ENCODE assay signal across 17 mouse cellular contexts in genomic region chr11:96203182-96203788, GRCm38 (mm10). TPM values are rescaled to one million over a fixed set of nuclear protein-coding genes. Genes with fewer than 3 reads are reported as not detected.
A peak's percentile ranks its signal among the peaks of the same experiment; 100 is the strongest.
DNase-seq lines count a peak whose midpoint lies in the region; ATAC-seq and TF ChIP-seq lines count a peak whose summit lies in the region.
"Had no signal": no experiment of that assay in that cellular context is flagged by ENCODE, and none has a peak within 500 bp of the region (broad histone marks: within the 10 kb centered on the region; RNA-seq: fewer than 3 reads in every experiment).

No protein-coding gene starts in this region.

- TF ChIP-seq CTCF in liver, postnatal 0 days (IDR thresholded peaks at IDR 0.05; ENCODE audit: low read depth): no peak
- TF ChIP-seq CTCF in G1E (IDR thresholded peaks at IDR 0.05; ENCODE audit: low read depth, low read length): no peak

- no peaks in the 10 kb centered on the region for H3K9me3 ChIP-seq in forebrain, embryonic 11.5 days (ENCODE audit: control insufficient read depth, low read length)
- H3K9me3 ChIP-seq in forebrain, embryonic 12.5 days: no peaks in the 10 kb centered on the region
- no peaks in the 10 kb centered on the region for H3K9me3 ChIP-seq in liver, embryonic 11.5 days (ENCODE audit: control insufficient read depth, low read length)
- no peaks in the 10 kb centered on the region for H3K9me3 ChIP-seq in liver, postnatal 0 days (ENCODE audit: low read length)
- H3K9me3 ChIP-seq in G1E (replicated peaks): no peaks in the 10 kb centered on the region
- no peaks in the 10 kb centered on the region for H3K9me3 ChIP-seq in limb, embryonic 12.5 days
- H3K9me3 ChIP-seq: hindbrain, embryonic 15.5 days had no signal

- no peak overlapping the region for H3K9ac ChIP-seq in forebrain, embryonic 11.5 days (ENCODE audit: low read length)
- H3K9ac ChIP-seq in forebrain, embryonic 12.5 days: no peak overlapping the region
- H3K9ac ChIP-seq in liver, embryonic 11.5 days (ENCODE audit: low read depth, low read length): no peak overlapping the region
- no peak overlapping the region for H3K9ac ChIP-seq in liver, postnatal 0 days (replicated peaks)
- no peak overlapping the region for H3K9ac ChIP-seq in limb, embryonic 12.5 days (replicated peaks)
- H3K9ac ChIP-seq: hindbrain, embryonic 15.5 days had no signal

- H3K27me3 ChIP-seq in forebrain, embryonic 11.5 days (ENCODE audit: control insufficient read depth, insufficient read depth, low read length): peaks cover 98% of the 10 kb centered on the region
- peaks cover 96% of the 10 kb centered on the region for H3K27me3 ChIP-seq in forebrain, embryonic 12.5 days
- H3K27me3 ChIP-seq in liver, embryonic 11.5 days (replicated peaks; ENCODE audit: control insufficient read depth, insufficient read depth, low read length): peaks cover 100% of the 10 kb centered on the region
- H3K27me3 ChIP-seq in liver, postnatal 0 days (ENCODE audit: insufficient read depth, low read length): peaks cover 85% of the 10 kb centered on the region
- H3K27me3 ChIP-seq in G1E (ENCODE audit: insufficient read depth, low read length): no peaks in the 10 kb centered on the region
- peaks cover 95% of the 10 kb centered on the region for H3K27me3 ChIP-seq in limb, embryonic 12.5 days

- WGBS in forebrain, embryonic 11.5 days: under 1% methylated on average over 37 of the region's 37 CpGs
- whole genome bisulfite sequencing in forebrain, embryonic 12.5 days: under 1% methylated on average over 37 of the region's 37 CpGs
- 1% methylated on average over 37 of the region's 37 CpGs for WGBS in liver, embryonic 11.5 days
- WGBS in liver, postnatal 0 days (ENCODE audit: insufficient replicate concordance): 2% methylated on average over 37 of the region's 37 CpGs
- under 1% methylated on average over 37 of the region's 37 CpGs for WGBS in limb, embryonic 12.5 days

- H3K4me2 ChIP-seq in forebrain, embryonic 11.5 days (ENCODE audit: low read depth, low read length, severe bottlenecking): no peak overlapping the region
- no peak overlapping the region for H3K4me2 ChIP-seq in forebrain, embryonic 12.5 days
- 0 out of 2 replicates have a peak overlapping the region, but pooled peaks have one; percentile 13 for H3K4me2 ChIP-seq in liver, embryonic 11.5 days
- no peak overlapping the region for H3K4me2 ChIP-seq in liver, postnatal 0 days (ENCODE audit: low read depth, low read length)
- no peak overlapping the region; the same call in 1 of the 2 replicates for H3K4me2 ChIP-seq in limb, embryonic 12.5 days
- H3K4me2 ChIP-seq: hindbrain, embryonic 15.5 days had no signal

- no peak for ATAC-seq in forebrain, embryonic 11.5 days (replicated peaks; ENCODE audit: low FRiP score)
- ATAC-seq in forebrain, embryonic 12.5 days (ENCODE audit: low FRiP score): no peak
- ATAC-seq in liver, embryonic 11.5 days (replicated peaks; ENCODE audit: low FRiP score): no peak
- ATAC-seq in liver, postnatal 0 days: no peak
- ATAC-seq in G1E (ENCODE audit: extremely low read depth, insufficient number of reproducible peaks, low FRiP score, poor library complexity, severe bottlenecking): peak; percentile 32; the same call in 1 of the 2 replicates
- ATAC-seq in limb, embryonic 12.5 days (ENCODE audit: insufficient number of reproducible peaks, insufficient read depth, low FRiP score, low TSS enrichment, low read depth): no peak

- H3K27ac ChIP-seq in forebrain, embryonic 11.5 days (ENCODE audit: low read depth, low read length): no peak overlapping the region
- H3K27ac ChIP-seq in forebrain, embryonic 12.5 days: no peak overlapping the region
- no peak overlapping the region for H3K27ac ChIP-seq in liver, embryonic 11.5 days (ENCODE audit: low read depth, low read length)
- H3K27ac ChIP-seq in liver, postnatal 0 days (ENCODE audit: low read depth): no peak overlapping the region
- no peak overlapping the region for H3K27ac ChIP-seq in limb, embryonic 12.5 days
- H3K27ac ChIP-seq: hindbrain, embryonic 15.5 days had no signal

- TF ChIP-seq EP300 in liver, postnatal 0 days (IDR thresholded peaks at IDR 0.05; ENCODE audit: low read depth): no peak

- H3K4me1 ChIP-seq in forebrain, embryonic 11.5 days (replicated peaks; ENCODE audit: control insufficient read depth, insufficient read depth, low read length): no peaks in the 10 kb centered on the region
- H3K4me1 ChIP-seq in forebrain, embryonic 12.5 days: no peaks in the 10 kb centered on the region
- 0 out of 2 replicates have a peak, but pooled peaks cover 3% of the 10 kb centered on the region for H3K4me1 ChIP-seq in liver, embryonic 11.5 days (replicated peaks; ENCODE audit: control insufficient read depth, insufficient read depth, low read length)
- H3K4me1 ChIP-seq in liver, postnatal 0 days (ENCODE audit: insufficient read depth): no peaks in the 10 kb centered on the region
- H3K4me1 ChIP-seq in G1E (ENCODE audit: insufficient read depth, low read depth, low read length): peaks cover 50% of the 10 kb centered on the region
- H3K4me1 ChIP-seq in limb, embryonic 12.5 days (replicated peaks): 0 out of 2 replicates have a peak, but pooled peaks cover 8% of the 10 kb centered on the region
- H3K4me1 ChIP-seq: hindbrain, embryonic 15.5 days had no signal

- no peak overlapping the region for H3K4me3 ChIP-seq in forebrain, embryonic 11.5 days (ENCODE audit: low read depth, low read length)
- no peak overlapping the region for H3K4me3 ChIP-seq in forebrain, embryonic 12.5 days (replicated peaks)
- H3K4me3 ChIP-seq in liver, embryonic 11.5 days (ENCODE audit: low read depth, low read length): no peak overlapping the region
- no peak overlapping the region for H3K4me3 ChIP-seq in liver, postnatal 0 days (ENCODE audit: low read depth, low read length)
- H3K4me3 ChIP-seq in G1E (ENCODE audit: low read depth, low read length): peak overlapping the region; percentile 76
- peak overlapping the region; percentile 12 for H3K4me3 ChIP-seq in limb, embryonic 12.5 days (replicated peaks)
- H3K4me3 ChIP-seq: erythroblast, embryonic 14.5 days; hindbrain, embryonic 15.5 days had no signal

- peak; percentile 58 for DNase-seq in forebrain, embryonic 11.5 days (ENCODE audit: low spot score)
- no peak for DNase-seq in liver, embryonic 11.5 days (ENCODE audit: low spot score)
- DNase-seq in liver, postnatal 0 days: no peak
- DNase-seq in G1E (ENCODE audit: low spot score): peak; percentile 57
- no peak for DNase-seq in right cerebral cortex, postnatal 14 days
- no peak for DNase-seq in ovary, postnatal 36 days (ENCODE audit: low spot score)
- DNase-seq: adrenal gland, adult 2 months; cerebellum, adult 8-10 months; lung, adult 18-20 months; right cerebral cortex, postnatal 4 days had no signal

- no peaks in the 10 kb centered on the region for H3K36me3 ChIP-seq in forebrain, embryonic 11.5 days (ENCODE audit: control insufficient read depth, insufficient read depth, low read length)
- no peaks in the 10 kb centered on the region for H3K36me3 ChIP-seq in forebrain, embryonic 12.5 days (replicated peaks)
- no peaks in the 10 kb centered on the region for H3K36me3 ChIP-seq in liver, embryonic 11.5 days (ENCODE audit: control insufficient read depth, insufficient read depth, low read length)
- no peaks in the 10 kb centered on the region for H3K36me3 ChIP-seq in liver, postnatal 0 days (replicated peaks; ENCODE audit: insufficient read depth, low read length)
- H3K36me3 ChIP-seq in G1E (replicated peaks): peaks cover 25% of the 10 kb centered on the region
- no peaks in the 10 kb centered on the region for H3K36me3 ChIP-seq in limb, embryonic 12.5 days
- H3K36me3 ChIP-seq: hindbrain, embryonic 15.5 days had no signal

RNA-seq across cellular contexts. Expression of gene Hoxb13, which starts 9.2 kb away (rescaled TPM):
- not detected in 2 replicates for polyA plus RNA-seq in forebrain, embryonic 11.5 days (2014; fragmentation: Nextera tagmentation; extraction: Ambion mirVana)
- polyA plus RNA-seq in forebrain, embryonic 12.5 days (2016; fragmentation: Nextera tagmentation; extraction: Ambion mirVana): not detected in 2 replicates
- polyA plus RNA-seq in liver, embryonic 11.5 days (2014; fragmentation: Nextera tagmentation; extraction: Ambion mirVana): not detected in 2 replicates
- not detected in 2 replicates for polyA plus RNA-seq in liver, postnatal 0 days (2015; fragmentation: Nextera tagmentation; extraction: Ambion mirVana)
- total RNA-seq in G1E (2014; fragmentation: Nextera tagmentation) (17.4 and 25.0 TPM in 2 replicates), G1E (2017) (38.8 and 46.4 TPM in 2 replicates)
- 93.3 and 93.9 TPM in 2 replicates for polyA plus RNA-seq in G1E (2012)
- polyA plus RNA-seq in limb, embryonic 12.5 days (2016; fragmentation: Nextera tagmentation; extraction: Ambion mirVana): not detected in 2 replicates
- total RNA-seq: adrenal gland, adult 2 months; gastrocnemius, postnatal 4 days; left cerebral cortex, adult 18-20 months; monocyte, adult 5-6 weeks had no signal
- polyA plus RNA-seq: adrenal gland, adult 2 months; hindbrain, embryonic 15.5 days had no signal

Comparison
In these comparisons a context has a peak if more than half of its experiments do, and no peak if none do; other contexts are left out.
1. DNase-seq: peak in forebrain, embryonic 11.5 days (single experiment) and G1E (single experiment); none in liver, embryonic 11.5 days (single experiment), liver, postnatal 0 days (single experiment), right cerebral cortex, postnatal 14 days (single experiment) and ovary, postnatal 36 days (single experiment).
2. H3K4me3 ChIP-seq: peak in G1E (single experiment) and limb, embryonic 12.5 days (single experiment); none in forebrain, embryonic 11.5 days (single experiment), forebrain, embryonic 12.5 days (single experiment), liver, embryonic 11.5 days (single experiment) and liver, postnatal 0 days (single experiment).
3. RNA of gene Hoxb13, which starts 9.2 kb away (polyA plus RNA-seq): 93.3 to 93.9 TPM in G1E; not detected in limb, embryonic 12.5 days, not detected in forebrain, embryonic 11.5 days, not detected in forebrain, embryonic 12.5 days, not detected in liver, embryonic 11.5 days and not detected in liver, postnatal 0 days; every median in the first group is over 10 times any median in the second.